Mouse (Mus musculus): ENCODE measurements around the gene Vmn2r104.

The Vmn2r104 gene

GRCm38 (mm10) chr17:20048236-20048635, at the start of gene Vmn2r104:
Gene Vmn2r104 (minus strand): TSS chr17:20048336.
- no peak for DNase-seq (ENCODE audit: low spot score)

- DNase-seq (ENCODE audit: low spot score), result no peak
These were observed 26.0 kb upstream of the Vmn2r104 start for GRCm38 (mm10) chr17:20074090-20074489.

- no peak for DNase-seq (ENCODE audit: low spot score)
These were observed 23.7 kb upstream of the Vmn2r104 start for GRCm38 (mm10) chr17:20071656-20072396.

Data from T-cell, adult 2 months (primary cell).